Mouse (Mus musculus) heart, postnatal 0 days (tissue): ENCODE results near the gene Itgb1.

ENCODE experiments used
- CTCF ChIP-seq: IDR thresholded peaks from 2 replicates; pipeline ENCODE4 v1.5.1; 2016; ENCODE audit warnings: antibody characterized with exemption, control low read depth, low read depth
- EP300 ChIP-seq: IDR thresholded peaks from 2 replicates; pipeline ENCODE4 v1.6.1; 2016; ENCODE audit warnings: antibody characterized with exemption, low read depth

- no peak for TF ChIP-seq EP300
- no peak for TF ChIP-seq CTCF
These were observed 5.5 kb upstream of the Itgb1 start for GRCm38 (mm10) chr8:128679909-128680308.
